Mouse (Mus musculus) spleen, postnatal 14 days (tissue): ENCODE measurements at regions not wholly inside any gene's neighbourhood (a gene's known extent, or its start where the extent isn't known, plus 50 kb on each side); places are given as distances from the start of the nearest gene placed in this dataset.
A peak's percentile ranks its signal among the peaks of the same experiment; 100 is the strongest.
"Not testable (repeated sequence)": the region's sequence is repeated elsewhere in the genome, so short reads cannot be mapped to it uniquely, and the experiment has no call there.

Source experiments
- DNase-seq, 2 experiments: peaks; one replicate each; pipeline ENCODE4 v3.0.0; 2021 to 2022; ENCODE audit warnings: low spot score in 2 of 2

GRCm38 (mm10) chr15:93094202-93095135 is 180.5 kb downstream of the Gxylt1 start:
- no peak for DNase-seq

DNA sequence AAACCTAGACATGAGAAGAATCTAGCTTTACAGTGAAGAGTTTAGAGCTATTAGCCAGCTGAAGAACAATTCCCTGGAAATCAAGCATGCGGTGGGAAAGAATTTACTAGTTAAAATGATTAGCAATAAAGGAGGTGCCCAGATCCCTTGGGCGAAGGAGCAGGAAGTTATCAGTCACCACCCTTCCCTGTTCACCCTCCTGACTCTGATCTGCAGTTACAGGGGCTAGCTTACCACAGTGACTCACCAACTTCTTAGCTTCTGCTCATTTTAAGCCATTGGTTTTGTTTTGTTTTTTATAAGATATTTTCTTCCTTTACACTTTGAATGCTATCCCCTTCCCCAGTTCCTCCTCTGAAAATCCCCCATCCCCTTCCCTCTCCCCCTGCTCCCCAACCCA is 183.6 kb downstream of the Gxylt1 start:
- no peak for DNase-seq

- peak; percentile 8 to 16 for DNase-seq
These were observed 185.6 kb downstream of the Gxylt1 start for GRCm38 (mm10) chr15:93089347-93089746.

DNA sequence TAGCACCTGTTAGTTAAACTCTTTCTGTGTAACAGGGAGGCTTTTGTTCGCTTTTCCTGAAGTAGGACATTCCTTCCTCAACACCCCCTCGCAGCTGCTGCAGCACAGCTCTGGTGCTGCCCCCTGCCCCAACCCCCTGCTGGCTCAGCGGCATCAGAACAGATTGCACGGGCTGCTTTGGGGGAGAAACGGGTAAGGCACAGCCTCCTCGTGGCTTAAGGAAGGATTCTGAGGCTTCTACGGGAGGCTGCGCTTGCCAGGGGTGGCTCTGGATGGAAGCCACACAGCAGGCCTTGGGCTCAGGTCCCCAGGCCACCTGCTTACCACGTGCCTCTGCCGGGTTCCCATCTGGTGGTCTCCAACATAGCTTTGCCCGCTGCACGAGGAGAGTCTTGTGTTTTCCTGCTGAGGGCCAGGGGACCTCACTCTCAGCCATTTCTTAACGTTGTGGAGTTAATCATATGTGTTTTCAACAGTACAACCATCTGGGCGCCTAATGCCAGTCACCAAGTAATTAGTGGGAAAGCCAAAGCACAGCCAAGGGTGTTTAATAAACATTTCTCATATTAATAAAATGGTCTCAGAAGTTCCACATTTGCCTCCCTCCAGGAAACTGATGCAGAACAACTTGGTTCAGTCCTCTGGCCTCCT is 189.9 kb downstream of the Gxylt1 start:
- DNase-seq = no peak

DNA sequence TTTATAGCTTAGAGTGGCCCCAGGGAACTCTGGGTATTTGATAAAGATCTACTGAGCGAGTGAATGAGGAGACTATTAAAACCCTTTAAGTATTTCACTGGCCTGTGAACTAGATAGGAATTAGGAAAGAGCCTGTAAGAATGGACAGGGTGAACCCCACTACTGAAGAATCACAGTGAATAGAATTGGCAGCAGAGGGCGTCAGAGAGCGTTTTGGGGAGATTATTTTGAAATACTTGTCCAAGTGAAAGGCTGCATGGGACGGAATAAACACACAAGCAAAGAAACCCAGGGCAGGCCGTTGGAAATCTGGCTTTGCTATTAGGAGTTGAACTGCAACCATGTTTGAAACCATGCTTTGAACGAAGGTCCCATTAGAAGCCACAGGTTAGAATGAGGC is 200.9 kb downstream of the Gxylt1 start:
- no peak for DNase-seq

GRCm38 (mm10) chr15:93062213-93063131 is 212.5 kb downstream of the Gxylt1 start:
- no peak for DNase-seq

DNA sequence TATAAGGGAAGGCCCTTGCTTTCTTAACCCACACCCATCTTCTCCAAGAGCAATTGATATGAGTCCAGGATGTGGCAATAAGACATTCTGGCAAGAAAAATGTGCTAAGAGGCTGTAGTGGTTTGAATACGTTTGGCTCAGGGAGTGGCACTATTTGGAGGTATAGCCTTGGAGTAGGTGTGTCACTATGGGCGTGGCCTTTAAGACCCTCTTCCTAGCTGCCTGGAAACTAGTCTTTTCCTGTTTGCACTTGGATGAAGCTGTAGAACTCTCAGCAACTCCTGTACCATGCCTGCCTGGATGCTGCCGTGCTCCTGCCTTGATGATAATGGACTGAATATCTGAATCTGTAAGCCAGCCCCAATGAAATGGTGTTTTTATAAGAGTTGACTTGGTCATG is 221.5 kb downstream of the Gxylt1 start:
- no peak for DNase-seq

GRCm38 (mm10) chr15:93027185-93027584 is 247.8 kb downstream of the Gxylt1 start:
- no peak for DNase-seq

DNA sequence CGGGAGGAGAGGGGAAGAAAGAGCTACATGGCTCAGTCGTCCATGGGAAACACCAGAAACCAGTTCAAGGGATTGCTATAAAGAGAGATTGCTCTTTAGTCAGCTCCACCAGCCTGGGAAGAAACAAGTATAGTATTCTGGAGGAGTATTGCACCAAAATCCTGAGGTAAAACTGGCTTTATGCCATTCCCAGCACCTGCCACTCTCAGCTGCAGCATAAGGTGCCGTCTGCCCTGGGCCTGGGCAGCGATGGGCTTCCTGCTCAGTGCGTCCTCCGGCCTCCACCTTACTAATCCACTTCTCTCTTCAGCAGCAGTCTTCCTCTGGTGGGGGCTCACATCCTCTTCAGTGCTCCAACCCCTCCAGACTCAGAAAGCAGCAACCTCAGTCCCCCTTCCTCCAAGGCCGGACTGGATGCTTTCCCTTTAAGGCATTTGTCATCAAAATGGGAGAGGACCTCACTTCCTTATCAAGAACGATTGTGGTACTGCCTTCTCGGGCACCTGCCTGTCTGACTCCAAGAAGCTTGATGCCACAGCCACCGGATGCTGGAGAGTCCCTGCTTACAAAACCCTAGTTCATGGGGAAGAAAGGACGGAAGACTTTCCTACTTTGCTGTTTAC is 248.4 kb downstream of the Gxylt1 start:
- DNase-seq = no peak

- DNase-seq = no peak
These were observed 249.2 kb downstream of the Gxylt1 start for GRCm38 (mm10) chr15:93025791-93026190.

DNA sequence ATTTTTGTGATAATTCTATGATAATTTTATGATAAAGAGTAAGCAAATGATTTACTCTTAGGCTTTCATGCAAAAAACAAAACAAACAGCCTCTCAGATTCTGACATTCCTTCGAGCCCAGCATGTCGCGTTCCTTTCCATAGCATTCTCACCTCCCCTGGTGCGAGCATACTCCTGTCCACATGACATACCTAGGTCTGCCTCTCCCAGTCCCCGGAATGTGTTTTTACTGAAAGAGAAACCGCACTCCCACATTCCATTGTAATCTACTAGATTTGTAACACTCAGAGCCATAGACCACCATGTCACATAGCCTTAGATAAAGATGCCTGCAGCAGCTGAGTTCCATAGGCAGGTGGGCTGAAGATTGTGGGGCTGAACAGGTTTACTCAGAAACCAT is 250.8 kb downstream of the Gxylt1 start:
- no peak for DNase-seq

DNA sequence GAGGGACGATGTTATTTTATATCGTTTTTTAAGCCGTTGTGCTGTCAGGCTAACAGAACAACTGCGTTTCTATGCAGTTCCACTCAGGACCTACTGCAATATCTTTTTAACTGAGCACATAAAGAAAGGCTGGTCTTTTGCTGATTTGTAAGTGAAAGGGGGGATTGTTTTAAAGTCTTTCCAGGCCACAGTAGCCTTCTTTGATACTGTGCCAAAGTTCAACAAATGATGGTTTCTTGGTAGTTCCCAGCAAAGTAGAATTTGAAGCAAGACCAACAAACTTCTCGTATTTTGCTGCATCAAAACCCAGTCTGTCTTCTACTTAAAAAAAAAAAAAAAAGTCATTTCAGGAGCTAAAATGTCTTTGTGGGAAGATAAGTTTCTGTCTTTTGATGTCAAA is 263.8 kb downstream of the Gxylt1 start:
- no peak for DNase-seq

DNA sequence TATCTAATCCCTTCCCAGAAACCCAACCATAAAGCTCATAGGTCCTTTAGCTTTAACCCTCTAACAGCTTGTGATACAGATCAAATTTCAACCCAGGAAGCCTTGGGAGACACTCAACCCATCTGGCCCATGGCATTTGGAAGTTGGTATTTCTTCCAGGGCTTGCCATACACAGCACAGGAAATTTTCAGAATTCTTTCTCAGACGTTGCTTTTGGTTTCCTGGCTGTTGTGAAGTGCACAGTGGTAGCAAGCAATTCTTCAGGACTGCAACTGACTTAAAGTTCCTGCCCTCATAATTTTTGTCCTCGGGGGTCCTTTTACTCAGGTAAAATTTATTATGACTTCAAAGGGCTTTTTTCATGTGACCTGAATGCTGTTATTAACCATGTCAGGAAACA is 264.4 kb downstream of the Gxylt1 start:
- no peak for DNase-seq

GRCm38 (mm10) chr15:93005751-93006231 is 269.2 kb downstream of the Gxylt1 start:
- DNase-seq = no peak

DNA sequence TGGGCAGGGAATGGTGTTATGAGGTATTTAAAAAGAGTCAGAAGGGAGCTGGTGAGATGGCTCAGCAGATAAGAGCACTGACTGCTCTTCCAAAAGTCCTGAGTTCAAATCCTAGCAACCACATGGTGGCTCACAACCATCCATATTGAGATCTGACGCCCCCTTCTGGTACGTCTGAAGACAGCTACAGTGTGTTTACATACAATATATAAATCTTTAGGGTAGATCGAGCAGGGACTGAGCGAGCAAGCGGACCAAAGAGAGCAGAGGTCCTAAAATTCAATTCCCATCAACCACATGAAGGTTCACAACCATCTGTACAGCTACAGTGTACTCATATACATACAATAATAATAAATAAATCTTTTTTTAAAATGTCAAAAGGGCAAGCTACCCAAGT is 269.8 kb downstream of the Gxylt1 start:
- not testable (repeated sequence) for DNase-seq

DNA sequence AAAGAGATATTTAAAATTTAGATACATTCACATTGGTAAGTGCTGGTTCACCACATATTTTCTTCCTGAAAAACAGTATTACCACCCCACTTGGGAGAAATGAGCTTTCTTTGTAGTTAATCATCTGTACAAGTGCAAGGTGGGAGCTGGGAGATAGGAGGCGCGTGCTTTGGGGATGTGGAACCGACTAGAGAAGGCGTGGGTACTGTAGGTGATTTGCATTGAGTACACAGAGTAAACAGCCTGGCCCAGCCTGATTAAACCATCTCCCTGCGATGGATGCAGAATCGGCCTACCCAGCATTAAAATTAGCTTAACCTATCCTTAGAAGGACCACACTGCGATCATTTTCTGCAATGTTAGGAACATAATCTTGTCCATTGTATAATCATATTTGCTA is 270.4 kb downstream of the Gxylt1 start:
- no peak for DNase-seq

DNA sequence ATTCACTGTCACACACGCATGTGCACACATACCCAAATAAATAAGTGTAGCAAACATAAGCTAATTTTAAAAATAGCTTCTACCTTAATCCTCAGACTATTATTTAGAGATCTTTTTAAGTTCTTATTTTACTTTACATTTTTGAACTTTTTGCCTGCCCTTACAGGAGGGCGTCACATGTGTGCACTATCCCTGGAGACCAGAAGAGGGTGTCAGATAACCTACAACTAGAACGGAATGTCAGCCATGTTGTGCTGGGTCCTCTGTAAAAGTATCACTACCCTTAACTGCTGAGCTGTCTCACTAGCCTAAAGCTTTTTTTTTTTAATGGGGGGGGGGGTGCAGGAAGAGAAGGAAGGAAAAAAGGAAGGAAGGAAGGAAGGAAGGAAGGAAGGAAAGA is 271.7 kb downstream of the Gxylt1 start:
- no peak for DNase-seq

- no peak for DNase-seq
These were observed 272.7 kb downstream of the Gxylt1 start for GRCm38 (mm10) chr15:93002002-93002904.

GRCm38 (mm10) chr15:93001346-93002001 is 273.5 kb downstream of the Gxylt1 start:
- no peak for DNase-seq

GRCm38 (mm10) chr15:93000121-93000520 is 274.9 kb downstream of the Gxylt1 start:
- no peak for DNase-seq
